Mouse (Mus musculus) G1E (cell line): ENCODE results near the gene Aco2.

Source experiments
- CTCF ChIP-seq: IDR thresholded peaks from 2 replicates; pipeline ENCODE4 v1.5.1; 2012; ENCODE audit warnings: low read depth, low read length, inconsistent platforms, mixed read lengths
- TAL1 ChIP-seq: conservative IDR thresholded peaks from 2 replicates; pipeline ENCODE4 v1.6.1; 2012; ENCODE audit warnings: low read depth, low read length, inconsistent platforms, mixed read lengths

GRCm38 (mm10) chr15:81920546-81921217, 48.6 kb downstream of the Aco2 start:
- no peak for TF ChIP-seq CTCF
- no peak for TF ChIP-seq TAL1
